Mouse (Mus musculus): ENCODE results near the gene Lama1.

DNA sequence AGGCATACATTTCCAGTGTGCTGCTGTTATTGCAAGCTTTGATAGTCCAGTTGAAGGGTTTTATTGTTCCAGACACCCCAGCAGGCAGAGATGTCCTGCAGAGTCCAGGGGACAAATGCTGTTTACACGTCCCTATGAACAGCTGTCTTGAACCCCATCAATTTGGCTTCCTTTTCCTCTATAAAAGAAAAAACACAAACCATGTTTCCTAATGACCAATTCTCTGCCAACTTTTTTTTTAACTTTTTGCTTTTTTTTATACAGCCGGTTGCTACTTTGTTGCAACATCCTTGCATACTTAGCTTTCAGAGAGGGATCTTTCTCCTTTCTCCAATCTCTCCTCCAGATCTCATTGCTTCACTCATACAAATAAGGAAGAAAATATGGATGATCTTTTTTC, 4.4 kb upstream of the Lama1 start:
- no peak for TF ChIP-seq POLR2A (IDR thresholded peaks at IDR 0.05; ENCODE audit: borderline replicate concordance, control insufficient read depth, low read depth, low read length)
- TF ChIP-seq CTCF (IDR thresholded peaks at IDR 0.05; ENCODE audit: control insufficient read depth, insufficient read depth, low read length): no peak
